Mouse (Mus musculus): Measurements from ENCODE around the gene Hs3st6.

The Hs3st6 gene

DNA sequence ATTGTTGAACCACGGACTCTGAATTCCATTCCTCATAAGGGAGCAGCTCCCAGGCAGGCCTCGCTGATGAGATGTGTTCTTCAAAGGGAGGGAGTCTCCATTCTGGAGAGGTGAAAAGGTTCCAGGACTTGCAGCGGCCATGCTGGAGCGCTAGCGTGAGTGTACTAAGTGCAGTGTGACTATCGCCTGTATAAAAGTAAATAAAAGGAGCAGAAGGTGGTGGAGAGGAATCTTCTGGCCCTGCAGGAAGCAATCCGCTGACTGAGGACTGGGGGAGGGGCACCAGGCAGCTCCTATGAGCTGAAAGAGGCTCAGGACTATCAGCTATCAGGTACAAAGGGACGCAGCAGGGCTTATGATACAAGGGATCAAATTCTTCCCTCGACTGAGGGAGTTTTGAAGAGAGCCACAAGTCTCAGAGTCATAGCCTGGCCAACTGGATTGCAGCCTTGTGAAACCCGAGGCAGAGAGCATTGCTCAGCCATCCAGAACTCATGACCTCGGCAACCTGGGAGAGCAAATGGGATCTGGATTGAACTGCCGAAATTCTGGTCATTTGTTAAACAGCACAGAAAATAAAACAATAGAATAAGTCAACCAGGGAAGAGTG, 13.6 kb downstream of the Hs3st6 start:
- no peak for ATAC-seq (ENCODE audit: low TSS enrichment)

DNA sequence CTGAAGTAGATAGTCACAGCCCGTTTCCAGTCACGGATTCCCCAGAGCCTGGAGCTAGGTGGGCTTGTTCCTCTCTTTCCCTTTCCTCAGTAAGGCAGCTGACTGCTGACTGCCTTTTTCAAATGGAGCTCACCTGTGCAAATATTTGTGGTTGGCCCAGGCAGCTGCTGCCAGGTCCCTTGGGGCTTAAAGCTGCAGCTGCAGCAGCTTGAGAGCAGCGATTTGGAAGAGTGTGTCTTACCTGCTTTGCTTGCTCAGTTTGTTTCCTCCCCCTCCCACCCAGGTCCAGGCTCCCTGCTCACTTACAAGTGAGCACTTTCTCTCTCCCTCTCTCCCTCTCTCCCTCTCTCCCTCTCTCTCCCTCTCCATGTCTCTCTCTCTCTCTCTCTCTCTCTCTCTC, 16.4 kb downstream of the Hs3st6 start:
- no peak for ATAC-seq (ENCODE audit: low TSS enrichment)

DNA sequence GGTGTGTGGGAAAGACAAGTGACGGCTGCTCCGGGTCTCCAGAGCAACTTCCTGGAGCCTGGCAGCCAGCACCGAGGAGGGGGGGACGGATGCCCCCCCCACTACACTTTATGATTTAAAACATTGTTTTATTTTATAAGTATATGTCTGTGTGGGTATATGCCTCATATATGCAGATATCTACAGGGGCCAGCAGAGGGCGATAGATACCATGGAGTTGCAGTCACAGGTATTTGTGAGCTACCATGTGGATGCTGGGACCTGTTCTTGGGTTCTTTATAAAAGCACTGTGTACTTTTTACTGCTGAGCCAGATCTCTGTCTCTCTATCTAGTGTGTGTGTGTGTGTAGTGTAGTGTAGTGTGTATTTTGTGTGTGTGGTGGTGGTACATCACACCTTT, 20.5 kb downstream of the Hs3st6 start:
- ATAC-seq (ENCODE audit: low TSS enrichment), result no peak

GRCm38 (mm10) chr17:24775173-24775572, 22.4 kb downstream of the Hs3st6 start:
- ATAC-seq (ENCODE audit: low TSS enrichment), result no peak

DNA sequence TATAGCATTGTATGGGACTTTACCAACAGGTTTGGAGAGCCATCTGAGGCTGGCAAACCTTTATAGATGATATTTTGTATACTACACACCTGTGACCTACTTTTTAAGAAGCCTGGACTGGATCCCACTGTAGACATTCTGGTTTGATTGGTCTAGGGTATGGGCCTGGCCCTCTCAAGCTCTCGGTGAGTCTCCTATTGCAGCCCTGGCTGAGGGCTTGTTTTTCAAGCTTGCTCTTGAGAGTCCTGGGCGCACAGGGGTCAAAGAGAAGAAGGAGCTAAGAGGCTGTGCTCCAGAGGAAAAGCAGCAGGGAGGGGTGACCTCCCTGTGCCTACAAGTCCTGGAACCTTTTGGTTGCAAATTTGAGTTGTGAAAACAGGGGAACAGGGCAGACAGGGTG, 24.3 kb downstream of the Hs3st6 start:
- ATAC-seq (ENCODE audit: low TSS enrichment), result no peak

GRCm38 (mm10) chr17:24780821-24781220, 28.0 kb downstream of the Hs3st6 start:
- no peak for ATAC-seq (ENCODE audit: low TSS enrichment)

GRCm38 (mm10) chr17:24792190-24792589, 39.4 kb downstream of the Hs3st6 start:
- no peak for ATAC-seq (ENCODE audit: low TSS enrichment)

DNA sequence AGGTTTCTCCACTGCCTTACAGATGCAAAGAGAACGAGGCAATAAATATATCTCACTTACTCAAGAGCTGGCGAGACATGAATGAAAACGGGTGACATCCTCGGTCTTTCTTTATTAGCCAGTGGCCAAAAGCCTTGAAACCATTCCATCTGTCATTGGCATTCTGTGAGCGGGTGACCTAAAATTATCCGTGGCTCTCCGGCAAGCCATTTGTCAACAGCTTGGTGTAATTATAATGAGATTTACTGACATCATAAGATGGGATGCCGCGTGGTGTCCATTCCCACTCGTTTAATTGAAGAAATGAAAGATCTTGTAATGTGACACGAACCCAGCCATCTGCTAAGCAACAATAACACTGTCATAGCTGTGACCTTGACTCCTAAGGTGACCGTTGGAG, 42.0 kb downstream of the Hs3st6 start:
- ATAC-seq (ENCODE audit: low TSS enrichment), result no peak

DNA sequence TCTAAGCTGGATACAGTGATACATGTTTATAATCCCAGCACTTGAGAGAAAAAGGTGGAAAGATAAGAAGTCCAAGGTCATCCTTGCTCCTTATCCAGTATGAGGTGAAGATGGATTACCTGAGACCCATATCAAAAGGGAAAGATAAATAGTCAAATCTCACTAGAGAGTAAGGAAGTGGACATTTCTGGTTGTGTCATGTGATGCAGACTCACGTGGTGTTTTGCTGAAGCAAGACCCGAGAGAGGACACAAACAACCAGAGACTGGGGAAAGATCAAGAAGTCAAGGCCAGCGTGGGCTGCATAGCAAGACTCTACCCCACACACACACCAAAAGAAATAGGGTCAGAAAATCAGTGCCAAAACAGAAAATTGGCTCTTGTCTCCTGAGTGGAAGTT, 44.2 kb downstream of the Hs3st6 start:
- ATAC-seq (ENCODE audit: low TSS enrichment), result no peak

GRCm38 (mm10) chr17:24798229-24798628, 45.4 kb downstream of the Hs3st6 start:
- no peak for ATAC-seq (ENCODE audit: low TSS enrichment)

DNA sequence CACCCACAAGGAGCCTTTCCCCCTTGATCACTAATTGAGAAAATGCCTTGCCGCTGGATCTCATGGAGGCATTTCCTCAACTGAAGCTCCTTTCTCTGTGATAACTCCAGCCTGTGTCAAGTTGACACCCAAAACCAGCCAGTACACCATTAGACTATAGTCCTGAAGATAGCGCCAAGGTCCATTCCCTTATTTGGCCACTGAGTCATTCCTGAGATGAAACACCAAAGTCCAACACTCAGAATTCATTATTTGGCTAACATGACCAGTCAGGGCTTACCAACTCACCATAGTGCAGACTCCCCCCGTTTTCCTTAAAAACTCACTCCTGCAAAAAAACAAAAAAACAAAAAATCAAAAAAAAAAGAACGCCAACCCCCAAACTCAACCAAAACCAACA, 46.7 kb downstream of the Hs3st6 start:
- ATAC-seq (ENCODE audit: low TSS enrichment), result no peak

DNA sequence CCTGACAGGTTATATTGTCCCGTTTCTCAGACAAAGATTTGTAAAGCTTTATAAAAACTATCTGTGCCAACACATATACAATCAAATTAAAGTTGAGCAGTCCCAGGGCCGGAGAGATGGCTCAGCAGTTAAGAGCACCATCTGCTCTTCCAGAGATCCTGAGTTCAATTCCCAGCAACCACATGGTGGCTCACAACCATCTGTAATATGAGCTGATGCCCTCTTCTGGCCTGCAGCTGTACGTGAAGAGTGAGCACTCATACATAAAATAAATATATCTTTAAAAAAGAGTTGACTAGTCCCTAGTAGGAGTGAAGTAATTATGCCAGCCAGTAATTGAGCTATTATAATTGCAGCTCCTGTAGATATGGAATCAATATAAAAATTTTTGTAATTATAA, 47.7 kb downstream of the Hs3st6 start:
- ATAC-seq (ENCODE audit: low TSS enrichment), result no peak

- no peak for ATAC-seq (ENCODE audit: low TSS enrichment)
These were observed 51.5 kb downstream of the Hs3st6 start, which contains the start of gene Meiob for GRCm38 (mm10) chr17:24803952-24804951. TSS of gene Meiob (plus strand) at chr17:24804289.
